Mouse (Mus musculus) cerebellum, adult 9-10 months (tissue): ENCODE results near the gene Slc38a11.

Experiments used
- DNase-seq: peaks from one replicate; pipeline ENCODE4 v3.0.0; 2022

Gene Slc38a11

DNA sequence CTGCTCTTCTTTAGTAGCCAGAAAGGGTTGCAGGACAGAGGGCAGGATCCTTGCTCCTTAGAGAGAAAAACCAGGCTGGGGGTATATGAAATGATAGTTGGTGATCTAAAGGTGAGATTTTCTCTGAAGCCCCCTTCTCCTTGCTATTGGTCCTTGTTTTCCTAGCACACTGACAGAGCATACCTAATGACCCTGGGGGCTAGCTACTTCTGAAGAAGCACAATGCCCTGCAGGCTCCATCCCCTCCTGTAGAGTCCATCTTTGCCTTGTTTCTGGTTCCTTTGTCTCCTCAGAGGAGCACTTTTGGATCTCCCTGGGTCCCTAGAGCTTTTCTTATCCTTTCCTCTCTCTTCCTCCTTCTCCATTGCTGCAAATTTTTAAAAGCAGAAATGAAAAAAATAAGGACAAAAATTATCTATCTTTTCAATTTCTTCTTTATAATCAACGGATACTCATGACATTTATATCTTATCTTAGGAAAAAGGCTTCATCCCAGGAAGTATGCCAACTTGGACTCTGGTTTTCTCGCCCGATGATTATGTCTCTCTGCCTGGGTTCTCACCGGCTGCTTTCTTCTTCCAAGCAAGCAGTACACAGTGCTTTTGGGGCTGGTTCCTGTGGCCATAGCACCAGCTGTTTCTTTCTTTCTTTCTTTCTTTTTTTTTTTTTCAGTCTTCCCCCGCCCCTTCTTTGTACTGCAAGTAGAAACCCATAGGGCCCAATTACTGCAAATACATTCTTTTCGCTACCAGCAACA is 41.7 kb downstream of the Slc38a11 start:
- no peak for DNase-seq

DNA sequence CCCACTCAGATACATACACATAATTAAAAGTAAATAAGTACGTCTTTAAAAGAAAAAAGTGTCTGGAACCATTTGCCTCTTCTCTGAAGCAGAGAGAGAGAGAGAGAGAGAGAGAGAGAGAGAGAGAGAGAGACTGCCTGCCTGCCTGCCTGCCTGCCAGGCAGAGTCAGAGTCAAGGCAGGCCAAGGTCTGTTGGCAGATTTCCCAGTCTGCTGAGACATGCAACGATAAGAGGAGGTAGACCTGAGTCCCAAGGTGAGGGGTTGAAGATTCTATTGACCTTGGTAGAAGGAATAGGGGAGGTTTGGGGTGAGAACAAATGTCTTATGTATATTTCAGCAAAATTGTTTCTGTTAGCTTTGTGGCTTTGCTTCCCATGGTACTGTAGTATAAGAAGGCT is 42.9 kb downstream of the Slc38a11 start:
- no peak for DNase-seq

DNA sequence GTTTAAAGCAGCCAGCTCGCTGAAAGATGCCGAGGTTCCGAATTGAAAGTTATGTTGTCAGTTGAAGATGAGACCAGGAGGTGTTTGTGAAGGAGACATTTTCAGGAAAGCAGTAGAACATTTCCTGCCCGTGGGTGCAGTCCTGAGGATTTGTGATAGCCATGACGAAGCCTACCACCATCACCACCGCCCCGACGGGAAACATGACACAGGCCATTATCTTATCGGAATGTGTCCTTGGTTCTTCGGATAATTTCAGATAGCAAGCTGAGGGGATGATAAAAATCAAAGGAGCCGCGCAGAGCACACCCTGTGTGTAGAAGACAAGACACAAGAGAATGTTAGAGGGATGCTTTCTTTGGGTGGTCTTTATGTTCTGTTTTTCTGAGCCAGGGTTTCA is 47.1 kb downstream of the Slc38a11 start:
- DNase-seq = no peak

DNA sequence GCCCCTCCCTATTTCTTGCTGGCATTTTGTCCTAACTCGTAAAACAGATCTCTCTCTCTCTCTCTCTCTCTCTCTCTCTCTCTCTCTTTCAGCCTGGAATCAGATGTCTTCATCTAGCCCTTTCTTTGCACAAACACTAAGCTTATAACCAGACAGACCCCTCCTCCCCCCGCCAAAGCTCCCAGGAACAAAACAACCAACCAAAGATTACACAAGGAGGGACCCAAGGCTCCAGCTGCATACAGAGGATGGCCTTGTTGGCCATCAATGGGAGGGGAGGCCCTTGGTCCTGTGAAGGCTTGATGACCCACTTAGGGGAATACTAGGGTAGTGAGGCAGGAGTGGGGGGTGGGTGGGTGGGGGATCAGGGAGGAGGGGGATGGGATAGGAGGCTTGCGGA is 52.6 kb downstream of the Slc38a11 start:
- no peak for DNase-seq

DNA sequence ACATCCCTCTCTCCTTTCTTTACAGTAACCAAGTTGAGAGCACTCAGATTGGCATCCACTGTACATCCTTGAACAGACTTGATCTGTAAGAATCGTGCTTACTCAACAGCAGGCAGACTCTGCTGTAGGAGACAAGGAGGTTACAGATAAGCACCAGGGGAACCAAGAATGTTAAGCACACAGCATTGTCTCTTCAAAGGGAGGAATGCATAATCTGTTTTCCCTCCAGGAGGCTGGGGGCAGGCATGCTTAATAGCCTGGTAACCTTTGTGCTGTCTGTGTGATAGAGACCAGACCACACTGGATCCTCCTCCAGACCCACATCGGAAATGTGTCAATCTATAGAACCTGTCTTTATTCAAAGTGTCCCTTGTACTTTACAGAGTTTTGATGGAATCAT is 67.3 kb downstream of the Slc38a11 start:
- DNase-seq = no peak

DNA sequence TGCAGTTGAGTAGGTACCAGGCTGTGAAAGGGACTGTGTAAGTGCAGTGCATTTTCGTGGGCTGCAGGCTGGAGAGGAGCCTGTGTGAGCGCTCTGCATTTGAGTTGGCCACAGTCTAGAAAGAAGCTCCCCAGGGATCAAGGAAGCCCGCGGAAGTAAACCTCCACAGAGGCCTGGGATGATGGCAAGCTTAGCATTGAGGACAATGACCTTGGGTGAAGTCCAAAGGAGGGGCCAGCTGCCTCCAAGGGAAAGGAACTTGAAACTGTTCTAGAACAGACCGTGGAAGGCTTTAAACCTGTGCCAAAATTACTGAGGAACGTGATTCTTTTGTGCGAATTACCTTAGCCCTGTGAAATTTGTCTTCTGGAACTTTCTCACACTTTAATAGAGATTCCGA is 69.7 kb downstream of the Slc38a11 start:
- DNase-seq = no peak

DNA sequence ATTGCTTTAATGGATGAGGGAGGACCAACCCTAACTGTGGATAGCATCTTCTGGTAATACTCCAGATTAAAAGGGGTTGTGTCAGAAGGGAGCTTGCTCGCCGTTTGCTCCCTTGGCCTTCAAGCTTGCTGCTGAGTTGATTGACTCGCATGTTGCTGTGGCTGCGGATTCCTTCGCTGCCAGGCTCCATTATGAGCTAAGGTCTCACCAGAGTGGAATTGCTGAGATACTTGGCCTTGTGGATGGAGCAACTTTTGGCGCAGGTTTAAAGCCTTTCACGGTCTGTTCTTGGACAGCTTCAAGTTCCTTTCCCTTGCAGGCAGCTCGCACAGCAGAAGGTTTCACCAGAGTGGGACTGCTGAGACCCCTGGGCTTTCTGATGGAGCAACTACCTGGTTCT is 70.4 kb downstream of the Slc38a11 start:
- no peak for DNase-seq

DNA sequence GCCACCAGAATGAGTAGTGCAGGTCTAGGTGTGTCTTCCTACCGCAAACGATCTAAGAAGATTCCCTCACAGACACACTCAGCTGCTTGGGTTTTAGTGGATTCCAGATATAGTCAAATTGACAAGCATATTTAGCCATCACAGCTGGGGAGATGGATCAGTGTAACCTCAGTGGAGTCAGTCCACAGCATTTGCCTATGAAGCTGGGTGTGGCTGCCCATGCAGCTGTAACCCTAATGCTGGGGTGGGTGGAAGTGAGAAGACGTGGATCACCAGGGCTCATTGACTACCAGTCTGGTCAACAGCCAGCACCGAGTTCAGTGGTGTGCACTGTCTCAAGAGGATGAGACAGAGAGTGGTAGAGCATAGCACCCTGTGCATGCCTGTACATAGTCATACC is 74.1 kb downstream of the Slc38a11 start:
- DNase-seq = no peak

DNA sequence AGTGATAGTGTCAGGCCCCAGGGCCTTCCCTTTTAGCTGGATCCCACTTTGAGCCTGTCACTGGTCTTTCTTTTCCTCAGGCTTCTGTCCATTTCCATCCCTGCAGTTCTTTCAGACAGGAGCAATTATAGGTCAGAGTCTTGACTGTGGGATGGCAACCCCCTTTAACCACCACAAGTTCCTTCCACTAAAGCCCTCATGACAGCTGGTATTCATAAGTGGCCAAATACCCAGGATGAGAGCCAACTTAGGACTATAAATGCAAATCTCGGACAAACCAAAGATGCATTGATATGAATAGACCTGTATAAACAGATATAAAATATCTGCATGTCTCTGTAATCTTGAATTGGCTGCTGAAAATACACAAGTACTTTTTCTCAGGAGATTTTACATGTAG is 75.1 kb downstream of the Slc38a11 start:
- DNase-seq = no peak

DNA sequence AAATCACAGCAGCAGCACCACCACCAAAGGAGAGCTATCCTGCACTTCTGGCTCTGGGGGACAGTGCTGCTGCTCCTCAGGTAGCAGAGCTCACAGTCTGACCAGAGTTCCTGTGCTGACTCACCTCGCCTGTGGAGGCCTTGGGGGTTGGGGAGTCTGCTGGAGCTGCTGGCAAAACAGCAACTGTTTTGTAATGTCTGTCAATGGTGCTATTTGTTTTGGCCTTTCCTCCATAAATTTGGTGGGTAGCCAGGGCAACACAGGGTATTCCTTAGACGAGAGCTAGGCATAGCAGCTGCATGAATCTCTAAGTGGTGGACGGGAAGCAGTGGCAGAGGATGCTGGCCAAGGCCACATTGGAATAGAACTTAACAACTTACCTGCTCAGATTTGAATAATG is 78.5 kb downstream of the Slc38a11 start:
- peak; percentile 3 for DNase-seq

DNA sequence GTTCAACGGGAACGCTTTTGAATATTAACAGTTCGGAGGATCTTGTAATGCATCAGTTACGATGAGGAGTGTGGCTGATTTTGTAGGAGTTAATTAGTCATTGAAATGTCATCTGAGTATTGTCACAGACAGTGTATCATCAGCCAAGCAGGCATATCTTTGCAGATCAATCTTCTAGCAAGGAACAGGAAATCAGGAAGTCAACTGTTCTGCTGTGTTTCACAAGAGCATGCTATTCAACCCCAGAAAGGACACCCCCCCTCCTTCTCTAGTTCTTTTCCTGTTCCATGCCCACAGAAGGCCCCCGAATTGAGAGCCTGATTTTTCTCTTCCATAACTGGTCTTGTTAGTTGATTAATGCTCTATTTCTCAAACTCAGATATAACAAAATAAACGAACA is 80.9 kb downstream of the Slc38a11 start:
- DNase-seq = no peak

DNA sequence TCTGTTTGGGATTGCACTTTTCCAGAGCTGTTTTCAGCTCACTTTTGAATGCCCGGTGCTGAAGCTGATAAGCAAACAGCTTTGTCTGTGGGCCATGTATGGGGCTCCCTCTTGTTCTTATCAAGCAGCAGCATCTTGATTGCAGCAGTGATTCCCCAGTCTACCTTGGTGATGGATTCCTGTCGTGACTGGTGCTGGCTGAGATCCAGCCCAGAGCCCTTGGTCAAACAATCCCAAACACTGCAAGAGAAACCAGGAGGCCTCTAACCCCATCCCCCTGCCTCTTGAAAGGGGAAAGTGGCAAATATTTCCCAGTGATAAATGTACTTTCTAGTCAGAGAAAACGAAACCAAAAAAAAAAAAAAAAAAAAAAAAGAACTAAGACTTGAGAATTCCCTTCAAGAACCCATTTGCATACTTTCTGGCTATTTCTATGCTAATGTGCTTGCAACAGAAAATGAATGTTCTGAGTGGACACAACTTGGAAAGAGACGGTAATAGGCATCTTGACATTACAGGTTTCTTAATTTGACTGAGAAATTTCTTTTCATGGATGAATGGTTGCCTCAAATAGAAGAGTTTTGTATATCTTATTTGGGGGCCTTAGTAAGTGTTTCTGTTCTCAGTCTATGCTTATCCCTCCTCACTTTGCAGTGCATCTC is 84.7 kb downstream of the Slc38a11 start:
- DNase-seq = no peak

DNA sequence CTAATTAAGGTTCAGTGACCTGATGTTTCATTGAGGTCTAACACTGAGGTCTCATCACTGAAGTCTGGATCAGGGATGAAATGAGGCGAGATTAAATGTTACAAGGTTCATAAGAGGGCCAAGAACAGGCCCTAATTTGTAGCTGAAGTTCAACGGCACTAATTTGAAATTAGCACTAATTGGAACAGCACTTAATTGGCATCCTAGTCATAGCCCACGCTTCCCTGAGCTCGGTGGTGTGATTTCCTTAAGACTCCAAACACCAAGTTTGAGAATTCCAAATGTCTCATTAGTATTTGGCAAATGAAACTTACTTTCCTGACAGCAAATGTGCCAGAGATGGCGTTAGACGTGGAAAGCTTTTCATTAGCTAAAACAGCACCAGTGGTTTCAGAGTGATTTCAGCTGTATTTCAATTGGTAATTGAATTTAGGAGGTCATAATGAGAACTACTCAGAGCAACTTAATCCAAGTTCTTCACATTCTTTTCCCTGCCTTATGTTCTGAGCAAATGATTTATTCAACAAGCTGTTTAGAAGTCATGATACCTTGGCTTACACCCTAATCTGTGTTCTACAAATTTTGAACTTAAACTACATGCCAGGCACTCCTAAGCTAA is 88.3 kb downstream of the Slc38a11 start:
- DNase-seq = no peak

DNA sequence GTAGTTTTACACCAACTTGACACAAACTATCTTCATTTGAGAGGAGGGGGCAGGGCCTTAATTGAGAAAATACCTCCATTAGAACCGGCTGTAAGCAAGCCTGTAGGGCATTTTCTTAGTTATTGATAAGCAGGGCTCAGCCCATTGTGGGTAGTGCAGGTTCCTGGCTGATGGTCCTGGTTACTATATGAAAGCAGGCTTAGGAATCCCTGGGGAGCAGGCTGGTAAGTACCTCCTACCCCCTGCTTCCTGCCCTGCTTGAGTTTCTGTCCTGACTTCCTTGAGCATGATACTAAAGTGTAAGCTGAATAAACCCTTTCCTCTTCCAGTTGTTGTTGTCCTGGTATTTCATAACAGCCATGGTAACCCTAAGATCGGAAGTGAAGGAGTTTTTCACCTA is 89.9 kb downstream of the Slc38a11 start:
- no peak for DNase-seq

DNA sequence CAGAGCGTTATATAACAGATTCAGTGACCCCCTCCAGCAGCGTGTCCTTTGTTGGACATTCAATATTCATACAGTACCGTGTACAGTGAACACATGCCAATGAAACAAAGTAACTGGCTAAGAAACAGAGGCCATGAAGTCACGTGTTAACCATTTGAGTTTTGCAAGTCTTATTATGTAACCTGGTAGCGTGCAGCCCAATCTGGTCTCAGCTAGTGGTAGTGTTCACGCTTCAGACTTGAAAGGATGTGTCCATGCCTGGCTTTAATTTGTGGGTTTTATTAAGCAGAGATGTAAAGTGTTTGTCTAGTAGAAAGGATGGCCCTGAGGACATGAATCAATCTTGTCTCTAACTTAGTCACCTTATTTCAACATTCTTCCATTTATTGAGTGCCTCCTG is 95.1 kb downstream of the Slc38a11 start:
- no peak for DNase-seq

DNA sequence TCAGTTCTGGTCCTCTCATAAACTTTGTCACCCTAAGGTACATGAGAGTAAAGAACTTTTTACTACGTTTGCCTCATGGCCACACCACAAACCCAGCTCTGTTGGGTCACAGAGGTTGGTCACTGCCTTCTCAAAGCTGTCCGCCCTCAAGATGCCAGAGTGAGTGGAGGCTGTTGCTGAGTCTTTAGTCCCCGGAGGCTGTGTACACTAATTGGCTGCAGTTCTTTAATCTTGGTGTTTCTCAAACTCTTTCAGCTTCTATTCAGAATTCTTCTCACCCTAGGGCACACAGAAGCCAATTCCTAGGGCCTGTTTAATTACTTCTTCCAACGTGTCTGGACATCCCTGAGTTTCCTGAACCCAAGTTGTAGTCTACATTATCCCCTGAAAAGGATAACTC is 96.0 kb downstream of the Slc38a11 start:
- DNase-seq = no peak

DNA sequence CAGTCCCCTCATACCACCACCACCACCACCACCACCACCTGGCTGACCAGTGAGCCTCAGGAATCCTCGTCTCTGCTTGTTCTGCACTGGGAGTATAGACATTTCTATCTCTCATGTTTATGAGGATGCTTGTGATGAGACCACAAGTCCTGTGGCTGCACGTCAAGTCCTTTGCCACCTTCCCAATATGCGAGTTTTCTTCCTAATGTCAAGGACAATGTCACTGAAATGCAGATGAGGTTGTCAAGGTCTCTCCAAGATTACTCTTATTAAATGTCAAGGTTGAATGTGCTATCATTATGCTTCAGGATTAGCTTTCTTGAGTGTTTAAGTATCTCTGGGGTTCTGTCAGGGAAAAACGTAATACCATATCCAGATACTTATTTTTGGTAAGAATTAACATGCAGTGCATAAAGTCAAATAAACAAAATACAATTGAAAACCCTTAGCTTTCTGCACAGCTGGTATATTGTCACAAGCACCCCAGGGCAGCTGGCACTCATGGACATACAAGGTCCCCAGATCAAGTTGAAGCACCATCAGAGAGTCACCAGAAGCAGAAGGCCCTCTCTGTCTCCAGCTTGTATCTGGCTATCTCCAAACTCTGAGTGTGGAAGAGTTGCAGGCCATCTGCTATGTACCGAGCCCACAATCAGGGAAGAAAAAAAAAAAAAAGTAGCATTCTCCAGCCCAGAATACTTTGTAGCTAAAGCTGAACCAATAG is 97.1 kb downstream of the Slc38a11 start:
- no peak for DNase-seq
